ENCODE assay signal across 7 mouse cellular contexts in genomic region chr19:46037243-46037924, GRCm38 (mm10). TPM values are rescaled to one million over a fixed set of nuclear protein-coding genes. Genes with fewer than 3 reads are reported as not detected.
DNase-seq lines count a peak whose midpoint lies in the region; ATAC-seq and TF ChIP-seq lines count a peak whose summit lies in the region.

No protein-coding gene starts in this region.

- H3K4me2 ChIP-seq in embryonic facial prominence, embryonic 14.5 days (ENCODE audit: low read depth, low read length), result peak overlapping the region; percentile 87
- peak overlapping the region; percentile 100 for H3K4me2 ChIP-seq in limb, embryonic 13.5 days (replicated peaks)

- H3K27ac ChIP-seq in embryonic facial prominence, embryonic 14.5 days (replicated peaks; ENCODE audit: low read depth, low read length), result peak overlapping the region; percentile 99
- peak overlapping the region; percentile 99; the same call in 1 of the 2 replicates for H3K27ac ChIP-seq in limb, embryonic 13.5 days
- H3K27ac ChIP-seq in small intestine, adult 2 months (ENCODE audit: insufficient read depth, low read depth, low read length), result no peak overlapping the region

- H3K27me3 ChIP-seq in embryonic facial prominence, embryonic 14.5 days (replicated peaks; ENCODE audit: control insufficient read depth, insufficient read depth, low read length), result no peaks in the 10 kb centered on the region
- no peaks in the 10 kb centered on the region for H3K27me3 ChIP-seq in limb, embryonic 13.5 days
- H3K27me3 ChIP-seq in small intestine, adult 2 months (ENCODE audit: control insufficient read depth, insufficient read depth, low read length), result no peaks in the 10 kb centered on the region

- ATAC-seq in embryonic facial prominence, embryonic 14.5 days (ENCODE audit: low read depth), result no peak
- no peak for ATAC-seq in limb, embryonic 13.5 days (ENCODE audit: low FRiP score, low read depth)

- peaks cover 45% of the 10 kb centered on the region for H3K36me3 ChIP-seq in embryonic facial prominence, embryonic 14.5 days (ENCODE audit: control insufficient read depth, insufficient read depth, low read length)
- H3K36me3 ChIP-seq in limb, embryonic 13.5 days, result peaks cover 44% of the 10 kb centered on the region
- peaks cover 34% of the 10 kb centered on the region for H3K36me3 ChIP-seq in small intestine, adult 2 months (ENCODE audit: control insufficient read depth, insufficient read depth, low read length)

- no peaks in the 10 kb centered on the region for H3K9me3 ChIP-seq in embryonic facial prominence, embryonic 14.5 days (ENCODE audit: control insufficient read depth, low read length)
- no peaks in the 10 kb centered on the region for H3K9me3 ChIP-seq in limb, embryonic 13.5 days

- peak overlapping the region; percentile 92 for H3K9ac ChIP-seq in embryonic facial prominence, embryonic 14.5 days (ENCODE audit: low read depth, low read length)
- peak overlapping the region; percentile 99 for H3K9ac ChIP-seq in limb, embryonic 13.5 days

- H3K4me3 ChIP-seq in embryonic facial prominence, embryonic 14.5 days (ENCODE audit: low read depth, low read length), result peak overlapping the region; percentile 84
- peak overlapping the region; percentile 95 for H3K4me3 ChIP-seq in limb, embryonic 13.5 days
- H3K4me3 ChIP-seq in small intestine, adult 2 months (ENCODE audit: low read depth, low read length), result peak overlapping the region; percentile 3; the same call in 1 of the 2 replicates

- peak; percentile 40 for DNase-seq in spleen, adult 12 weeks (ENCODE audit: low spot score)
- no peak for DNase-seq in spleen, postnatal 14 days (ENCODE audit: low spot score in 2 of 2)
- peak; percentile 74 for DNase-seq in embryonic facial prominence, embryonic 14.5 days (ENCODE audit: low spot score)
- no peak for DNase-seq in urinary bladder, adult 2 months (ENCODE audit: low spot score)
- DNase-seq in urinary bladder, adult 18-20 months (ENCODE audit: low spot score in 2 of 2), result no peak

- TF ChIP-seq CTCF in small intestine, adult 2 months (IDR thresholded peaks at IDR 0.05; ENCODE audit: extremely low read depth, insufficient read length, insufficient replicate concordance, low read depth, low read length), result no peak

- WGBS in embryonic facial prominence, embryonic 14.5 days, result 18% methylated on average over 6 of the region's 6 CpGs
- WGBS in limb, embryonic 13.5 days, result 27% methylated on average over 6 of the region's 6 CpGs
- 17% methylated on average over 6 of the region's 6 CpGs for WGBS in small intestine, adult 2 months

- H3K4me1 ChIP-seq in embryonic facial prominence, embryonic 14.5 days (ENCODE audit: control insufficient read depth, insufficient read depth, low read length), result peaks cover 30% of the 10 kb centered on the region
- peaks cover 56% of the 10 kb centered on the region for H3K4me1 ChIP-seq in limb, embryonic 13.5 days
- H3K4me1 ChIP-seq in small intestine, adult 2 months (ENCODE audit: control insufficient read depth, insufficient read depth, insufficient read length, low read length), result peaks cover 23% of the 10 kb centered on the region

- no peak for TF ChIP-seq POLR2A in small intestine, adult 2 months (IDR thresholded peaks at IDR 0.05; ENCODE audit: low read depth, low read length)

RNA-seq across cellular contexts. Expression of gene Pprc1, which starts 7.3 kb away (rescaled TPM):
- 41.8 and 41.9 TPM in 2 replicates for polyA plus RNA-seq in embryonic facial prominence, embryonic 14.5 days (2014; fragmentation: Nextera tagmentation; extraction: Ambion mirVana)
- polyA plus RNA-seq in limb, embryonic 13.5 days (2015; fragmentation: Nextera tagmentation; extraction: Ambion mirVana), result 37.8 and 42.6 TPM in 2 replicates
- polyA plus RNA-seq in small intestine, adult 2 months (2012; rRNA removed), result 9.9 and 10.6 TPM in 2 replicates
- polyA plus RNA-seq in urinary bladder, adult 2 months (2012; rRNA removed), result 15.4 and 17.9 TPM in 2 replicates

RNA-seq across cellular contexts. Expression of gene Ldb1, which starts 7.6 kb away (rescaled TPM):
- polyA plus RNA-seq in embryonic facial prominence, embryonic 14.5 days (2014; fragmentation: Nextera tagmentation; extraction: Ambion mirVana), result 80.6 and 82.0 TPM in 2 replicates
- 114 and 123 TPM in 2 replicates for polyA plus RNA-seq in limb, embryonic 13.5 days (2015; fragmentation: Nextera tagmentation; extraction: Ambion mirVana)
- polyA plus RNA-seq in small intestine, adult 2 months (2012; rRNA removed), result 35.6 and 60.8 TPM in 2 replicates
- polyA plus RNA-seq in urinary bladder, adult 2 months (2012; rRNA removed), result 222 and 238 TPM in 2 replicates

RNA-seq across cellular contexts. Expression of gene Hps6, which starts 34.1 kb away (rescaled TPM):
- polyA plus RNA-seq in embryonic facial prominence, embryonic 14.5 days (2014; fragmentation: Nextera tagmentation; extraction: Ambion mirVana), result 4.5 and 6.4 TPM in 2 replicates
- polyA plus RNA-seq in limb, embryonic 13.5 days (2015; fragmentation: Nextera tagmentation; extraction: Ambion mirVana), result 7.3 and 8.1 TPM in 2 replicates
- 3.4 and 5.6 TPM in 2 replicates for polyA plus RNA-seq in small intestine, adult 2 months (2012; rRNA removed)
- 6.6 and 6.7 TPM in 2 replicates for polyA plus RNA-seq in urinary bladder, adult 2 months (2012; rRNA removed)

RNA-seq across cellular contexts. Expression of gene Nolc1, which starts 38.3 kb away (rescaled TPM):
- polyA plus RNA-seq in embryonic facial prominence, embryonic 14.5 days (2014; fragmentation: Nextera tagmentation; extraction: Ambion mirVana), result 77.1 and 82.2 TPM in 2 replicates
- 89.1 and 93.5 TPM in 2 replicates for polyA plus RNA-seq in limb, embryonic 13.5 days (2015; fragmentation: Nextera tagmentation; extraction: Ambion mirVana)
- 3.4 and 4.3 TPM in 2 replicates for polyA plus RNA-seq in small intestine, adult 2 months (2012; rRNA removed)
- 27.7 and 30.1 TPM in 2 replicates for polyA plus RNA-seq in urinary bladder, adult 2 months (2012; rRNA removed)

RNA-seq across cellular contexts. Expression of gene Armh3, which starts 39.1 kb away (rescaled TPM):
- polyA plus RNA-seq in embryonic facial prominence, embryonic 14.5 days (2014; fragmentation: Nextera tagmentation; extraction: Ambion mirVana), result 13.7 and 15.2 TPM in 2 replicates
- 20.5 and 22.1 TPM in 2 replicates for polyA plus RNA-seq in limb, embryonic 13.5 days (2015; fragmentation: Nextera tagmentation; extraction: Ambion mirVana)
- polyA plus RNA-seq in small intestine, adult 2 months (2012; rRNA removed), result 3.6 and 7.5 TPM in 2 replicates
- 11.1 and 12.6 TPM in 2 replicates for polyA plus RNA-seq in urinary bladder, adult 2 months (2012; rRNA removed)

Comparison
In these comparisons a context has a peak if more than half of its experiments do, and no peak if none do; other contexts are left out.
1. DNase-seq: peak in spleen, adult 12 weeks (single experiment) and embryonic facial prominence, embryonic 14.5 days (single experiment); none in spleen, postnatal 14 days (0 of 2), urinary bladder, adult 2 months (single experiment) and urinary bladder, adult 18-20 months (0 of 2).
2. H3K4me3 ChIP-seq: peak in every context shown above with its lines; median percentile 95 in limb, embryonic 13.5 days; 84 in embryonic facial prominence, embryonic 14.5 days; 3 in small intestine, adult 2 months.